Mouse (Mus musculus) brain, embryonic 14.5 days (tissue): ENCODE data around the gene Rgs8.

Source experiments
- CTCF ChIP-seq: fragments of 200-500 bp; IDR thresholded peaks from 2 replicates; pipeline ENCODE4 v1.5.1; 2012; ENCODE audit warnings: inconsistent platforms, mild to moderate bottlenecking, moderate library complexity, borderline replicate concordance; ENCODE audit not compliant: insufficient read depth, insufficient read length; ENCODE audit errors: extremely low read depth
- POLR2A ChIP-seq: fragments of 200-500 bp; IDR thresholded peaks from 2 replicates; pipeline ENCODE4 v1.6.1; 2012; ENCODE audit warnings: mild to moderate bottlenecking, inconsistent platforms, borderline replicate concordance; ENCODE audit not compliant: poor library complexity, insufficient read depth, insufficient read length, severe bottlenecking; ENCODE audit errors: extremely low read depth

DNA sequence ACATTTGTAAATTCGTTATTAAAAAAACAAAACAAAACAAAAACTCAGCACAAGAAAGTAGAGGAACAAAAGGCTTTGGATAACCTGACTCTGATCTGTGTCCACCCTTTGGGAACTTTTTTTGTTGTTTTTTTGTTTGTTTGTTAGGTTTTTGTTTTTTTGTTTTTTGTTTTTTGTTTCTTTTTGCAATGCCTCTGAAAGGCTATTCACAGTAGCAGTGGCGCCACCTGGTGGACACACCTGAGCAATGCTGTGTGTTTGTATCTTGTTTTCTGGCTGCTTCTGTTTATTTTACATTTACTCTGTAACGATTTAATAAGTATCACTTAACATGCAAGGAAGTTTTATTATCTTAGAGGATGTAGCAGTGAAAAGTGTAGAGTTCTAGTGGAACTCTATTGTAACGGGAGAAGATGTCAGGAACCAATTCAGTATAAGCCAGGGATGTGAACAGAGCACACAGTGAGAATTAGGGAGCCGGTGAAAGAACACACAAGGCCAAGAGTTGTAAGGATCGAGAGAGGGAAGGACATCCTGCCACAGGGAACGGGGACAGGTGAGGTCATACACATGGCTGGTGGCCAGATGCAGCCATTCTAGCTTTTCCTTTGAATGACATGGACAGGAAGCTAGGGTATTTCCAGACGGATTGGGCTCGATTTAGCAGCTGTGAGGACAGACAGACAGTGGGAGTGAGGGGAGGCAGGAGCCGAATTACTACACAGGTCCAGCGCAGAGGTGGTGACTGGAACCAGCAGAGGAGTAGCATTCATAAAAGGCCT lies 89.7 kb downstream of the Rgs8 start:
- TF ChIP-seq CTCF: peak; percentile 83; the same call in 1 of the 2 replicates
- TF ChIP-seq POLR2A: no peak
